Mouse (Mus musculus) adrenal gland, postnatal 25 days (tissue): ENCODE measurements around the gene Rad51b. TPM values are rescaled to one million over a fixed set of nuclear protein-coding genes. Genes with fewer than 3 reads are reported as not detected.

Experiments used
- DNase-seq: peaks from one replicate; pipeline ENCODE4 v3.0.0; 2021; ENCODE audit warnings: mixed read lengths
- total RNA-seq: library from RNA; stranded (reverse); gene quantifications from 2 replicates; pipeline ENCODE4 v1.2.3, GENCODE M21; 2021

Rad51b gene
- total RNA-seq, 1 experiment from 2014 or later, result 1.3 TPM

DNA sequence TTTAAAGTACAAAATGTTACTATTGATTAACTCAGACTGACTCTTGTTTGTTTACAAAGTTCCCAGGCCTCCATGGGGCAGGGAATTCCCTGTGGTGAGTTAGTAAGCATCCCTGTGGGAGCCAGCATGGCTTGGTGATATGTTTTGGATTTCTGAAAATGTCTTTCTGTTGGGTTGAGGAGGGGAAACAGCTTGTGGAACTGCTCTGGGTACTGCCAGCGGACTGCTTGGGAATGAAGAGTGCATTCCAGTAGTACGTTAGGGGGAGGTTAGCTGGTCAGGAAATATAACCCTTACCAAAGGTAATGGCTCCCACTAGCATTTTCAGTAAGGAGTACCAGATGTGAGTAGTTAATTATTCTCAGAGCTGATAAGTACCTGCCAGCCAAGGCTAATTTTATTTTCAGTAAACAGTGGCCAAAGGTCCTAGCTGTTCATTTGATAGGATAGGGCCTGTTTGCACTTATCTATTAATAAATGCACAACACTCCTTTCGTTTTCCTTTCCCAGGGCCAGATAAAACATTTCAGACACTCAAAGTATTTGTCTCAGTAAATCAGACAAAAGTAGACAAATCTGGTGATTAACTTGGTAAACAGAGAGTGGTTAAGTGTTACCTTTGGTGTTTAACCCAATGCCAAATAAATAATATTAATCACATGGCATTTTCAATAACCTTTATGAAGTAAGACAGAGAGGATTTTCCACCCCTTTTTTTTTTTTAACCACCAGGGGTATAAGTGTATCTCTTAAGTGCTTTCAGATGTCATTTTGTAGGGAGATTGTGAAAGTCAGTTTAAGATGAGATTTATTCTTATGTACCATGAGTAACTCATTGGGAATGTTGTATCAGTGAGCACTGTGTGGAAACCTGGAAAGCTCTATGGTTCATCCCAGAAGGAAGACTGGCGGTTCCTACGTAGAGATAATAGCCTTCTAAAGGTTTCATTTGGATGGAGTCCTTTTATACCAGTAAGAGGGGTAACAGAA is 235.0 kb downstream of the Rad51b start:
- no peak for DNase-seq

DNA sequence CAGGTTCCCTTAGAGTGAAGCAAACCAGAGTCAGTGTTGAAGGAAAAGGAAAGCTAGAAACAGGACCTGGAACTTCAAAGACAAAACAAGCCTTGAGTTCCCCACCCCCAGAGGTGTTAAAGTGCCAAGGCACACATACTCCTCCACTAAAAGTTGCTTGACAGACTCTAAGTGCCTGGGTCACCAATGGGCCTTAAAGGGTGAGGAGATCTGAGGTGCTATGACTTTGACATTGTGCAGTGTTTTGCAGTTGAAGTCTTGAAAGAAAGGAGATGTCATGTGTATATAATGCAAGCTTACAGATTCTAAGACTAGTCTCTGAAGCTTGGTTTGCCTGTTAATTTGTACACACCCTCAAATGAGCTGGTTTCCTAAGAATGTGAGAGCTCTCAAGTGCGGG is 237.7 kb downstream of the Rad51b start:
- no peak for DNase-seq

DNA sequence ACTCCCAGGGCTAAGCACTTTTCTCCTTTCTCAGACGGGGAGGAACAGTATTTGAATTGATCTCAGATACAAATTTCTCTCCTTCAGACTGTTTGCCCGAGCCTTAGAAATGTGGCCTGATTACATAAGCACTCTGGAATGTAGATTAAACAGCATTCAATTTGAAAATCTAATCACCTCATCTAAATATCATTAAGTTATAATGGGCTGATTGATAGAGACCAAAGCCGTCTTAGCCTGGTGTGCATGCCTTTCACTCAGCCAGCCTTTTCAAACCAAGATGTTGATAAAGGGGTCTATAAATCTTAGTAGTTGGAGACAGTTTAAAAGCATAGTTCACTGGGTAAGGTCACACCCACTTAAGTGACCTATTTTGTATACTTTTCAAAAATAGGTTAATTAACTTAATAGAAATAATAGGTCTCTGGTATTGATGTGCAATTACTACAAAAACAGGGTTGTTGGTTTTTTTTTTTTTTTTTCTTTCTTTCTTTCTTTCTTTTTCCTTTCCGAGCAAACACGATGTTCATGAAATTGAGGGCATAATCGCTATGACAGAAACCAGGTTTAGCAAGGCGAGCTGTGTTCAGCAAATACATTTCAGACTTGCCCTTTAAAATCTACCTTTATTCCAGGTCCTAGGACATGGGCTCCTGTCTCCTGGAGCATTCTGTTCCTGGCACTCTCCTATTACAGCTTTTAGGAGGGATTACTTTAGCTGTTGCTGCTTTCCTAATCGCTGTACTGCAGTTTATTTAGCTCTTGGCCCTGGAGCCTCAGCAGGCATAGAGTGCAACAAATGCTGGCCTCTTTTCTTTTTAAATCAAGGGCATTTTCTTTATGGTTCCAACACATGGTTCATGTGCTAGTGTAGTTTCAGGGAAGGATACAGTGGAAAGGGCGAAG is 238.7 kb downstream of the Rad51b start:
- DNase-seq, result no peak

DNA sequence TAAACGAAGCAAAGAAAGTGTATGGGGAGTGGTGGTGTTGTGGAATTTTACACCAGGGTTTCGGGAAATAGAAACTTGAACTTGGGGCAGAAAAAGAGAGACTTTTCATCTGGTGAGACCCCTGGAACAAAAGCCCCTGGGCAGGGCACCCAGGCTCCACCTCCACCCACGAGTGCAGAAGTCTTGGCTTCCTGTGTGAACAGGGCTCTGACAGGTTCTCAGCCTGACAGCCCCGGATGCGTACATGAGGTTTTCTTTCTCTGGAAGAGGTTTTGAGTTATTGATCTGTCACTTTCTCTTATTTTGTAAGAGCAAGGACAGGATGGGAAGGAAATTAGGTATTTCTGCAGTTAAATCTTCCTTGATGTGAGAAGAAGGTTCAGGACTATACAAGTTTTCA is 243.1 kb downstream of the Rad51b start:
- no peak for DNase-seq

DNA sequence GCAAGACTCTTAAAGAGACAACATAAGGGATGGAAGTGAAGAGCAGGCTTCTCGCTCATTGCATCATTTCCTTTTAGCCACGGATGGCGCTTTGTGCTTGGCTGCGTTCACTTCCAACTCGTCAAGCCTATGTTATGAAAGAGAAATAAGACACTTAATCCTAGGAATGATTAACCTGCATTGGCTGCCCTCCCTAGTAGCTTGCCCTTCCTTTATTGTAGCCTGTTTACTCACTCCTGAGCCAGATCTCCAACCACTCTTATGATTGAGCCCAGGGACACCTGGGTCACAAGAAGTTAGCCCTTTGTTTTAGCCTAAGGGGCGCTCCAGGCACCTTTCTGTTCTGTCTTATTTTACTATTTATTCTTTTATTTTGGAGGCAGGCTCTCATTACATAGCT is 244.5 kb downstream of the Rad51b start:
- DNase-seq, result no peak

DNA sequence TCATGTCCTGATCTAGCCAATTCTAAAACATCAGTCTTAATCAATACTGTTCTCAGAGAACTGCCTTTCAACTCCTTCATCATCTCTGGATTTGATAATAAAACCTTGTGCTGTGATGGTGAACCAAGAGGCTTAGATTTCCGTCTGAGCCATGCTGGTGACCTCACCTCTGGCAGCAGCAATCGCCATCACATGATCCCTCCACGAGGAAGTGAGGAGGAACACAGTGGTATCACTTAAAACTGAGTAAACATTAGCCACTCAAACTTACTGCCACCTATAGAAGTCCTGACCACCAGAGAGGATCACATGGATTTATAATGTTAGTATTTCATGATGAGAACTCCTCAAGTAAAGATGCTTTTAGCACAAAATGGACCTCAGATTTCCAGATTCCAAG is 248.0 kb downstream of the Rad51b start:
- DNase-seq, result no peak

DNA sequence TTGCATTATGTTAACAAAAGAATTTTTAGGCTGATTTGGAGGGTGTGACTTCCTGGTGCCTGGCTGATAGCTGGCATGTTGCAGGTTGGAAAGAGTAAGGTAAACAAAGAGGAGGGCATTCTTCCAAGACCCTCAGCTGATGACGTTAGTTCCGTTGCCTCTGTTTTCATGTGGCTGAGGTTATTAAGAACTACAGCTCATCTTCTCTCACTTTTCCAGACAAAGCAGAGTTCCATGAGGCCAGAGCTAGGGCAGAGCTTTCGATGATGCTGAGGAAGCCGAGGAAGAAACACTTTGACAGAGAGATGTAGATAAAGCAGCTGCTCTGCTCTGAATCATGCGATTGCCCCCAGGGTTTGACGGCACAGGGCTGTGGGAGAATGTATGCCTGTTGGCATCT is 250.5 kb downstream of the Rad51b start:
- DNase-seq, result no peak

DNA sequence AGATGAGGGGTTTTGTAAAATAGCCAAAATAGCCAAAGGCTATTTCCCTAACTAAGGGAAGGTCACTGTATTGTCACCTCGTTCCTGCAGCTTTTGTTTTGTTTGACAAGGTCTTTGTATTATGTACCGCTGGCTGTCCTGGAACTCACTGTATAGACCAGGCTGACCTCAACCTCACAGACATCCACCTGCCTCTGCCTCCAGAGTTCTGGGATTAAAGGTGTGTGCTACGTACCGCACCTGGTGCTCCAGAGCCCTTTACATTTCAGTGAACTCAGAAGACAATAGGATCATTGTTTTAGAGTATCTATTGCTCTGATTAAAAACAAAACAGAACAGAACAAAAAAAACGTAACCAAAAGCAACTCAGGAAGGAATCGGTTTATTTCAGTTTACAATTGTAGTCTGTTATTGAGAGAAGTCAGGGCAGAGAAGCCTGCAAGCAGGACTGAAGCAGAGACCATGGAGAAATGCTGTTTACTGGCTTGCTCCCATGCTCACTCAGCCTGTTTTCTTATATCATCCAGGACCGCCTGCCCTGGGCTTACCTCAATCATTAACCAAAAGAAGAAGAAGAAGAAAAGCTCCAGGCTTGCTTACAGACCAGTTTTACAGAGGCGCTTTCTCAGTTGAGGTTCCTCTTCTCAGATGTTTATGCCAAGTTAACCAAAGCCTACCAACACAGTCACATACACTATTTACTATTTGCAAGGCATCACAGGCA is 251.7 kb downstream of the Rad51b start:
- no peak for DNase-seq

DNA sequence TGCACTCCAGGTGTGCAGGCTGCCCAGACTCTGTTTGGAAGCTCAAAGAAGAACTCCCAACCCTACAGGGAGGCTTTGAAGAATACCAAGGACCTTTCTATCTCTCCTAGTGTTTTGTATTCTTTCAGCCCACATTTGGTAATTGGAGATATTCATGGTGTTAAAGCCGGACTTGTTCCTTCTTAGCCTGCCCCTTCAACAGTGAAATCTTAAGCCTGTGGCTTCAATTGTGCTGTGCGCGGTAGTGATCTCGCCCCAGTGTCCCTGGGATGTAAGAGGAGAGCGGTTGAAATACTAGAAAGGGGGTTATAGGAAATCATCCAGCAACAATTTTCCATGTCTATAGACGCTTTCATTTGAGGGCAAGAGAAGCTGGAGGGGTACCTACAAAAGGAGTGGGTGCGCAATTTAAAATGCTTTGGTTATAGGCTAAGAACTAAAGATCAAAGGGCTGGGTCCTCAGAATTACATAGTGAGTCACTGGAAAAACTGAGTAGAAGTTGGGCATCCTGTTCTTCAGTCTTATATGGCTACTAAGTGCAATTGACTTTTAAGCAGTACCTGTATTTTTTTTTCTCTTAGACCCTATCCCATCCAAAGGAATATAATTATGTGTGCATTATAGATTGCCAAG is 253.1 kb downstream of the Rad51b start:
- DNase-seq, result no peak

DNA sequence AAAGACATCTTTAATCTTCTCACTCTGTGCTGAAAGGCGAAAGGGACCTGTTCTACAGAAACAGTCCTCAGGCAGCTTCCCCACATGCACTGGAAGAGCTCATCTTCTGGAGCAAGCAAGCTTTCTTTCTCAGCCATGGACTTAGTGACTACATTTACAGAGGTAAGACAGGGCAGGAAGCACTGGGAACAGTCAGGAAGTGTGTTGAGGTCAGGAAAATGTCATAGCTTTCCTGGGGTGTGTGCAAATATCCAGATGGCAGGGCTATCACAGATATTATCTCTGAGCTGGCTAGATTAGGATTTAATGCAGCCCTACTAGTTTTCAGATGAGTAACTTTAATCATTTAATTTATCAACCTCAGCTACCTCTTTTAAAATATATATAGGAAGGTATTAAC is 254.2 kb downstream of the Rad51b start:
- no peak for DNase-seq

DNA sequence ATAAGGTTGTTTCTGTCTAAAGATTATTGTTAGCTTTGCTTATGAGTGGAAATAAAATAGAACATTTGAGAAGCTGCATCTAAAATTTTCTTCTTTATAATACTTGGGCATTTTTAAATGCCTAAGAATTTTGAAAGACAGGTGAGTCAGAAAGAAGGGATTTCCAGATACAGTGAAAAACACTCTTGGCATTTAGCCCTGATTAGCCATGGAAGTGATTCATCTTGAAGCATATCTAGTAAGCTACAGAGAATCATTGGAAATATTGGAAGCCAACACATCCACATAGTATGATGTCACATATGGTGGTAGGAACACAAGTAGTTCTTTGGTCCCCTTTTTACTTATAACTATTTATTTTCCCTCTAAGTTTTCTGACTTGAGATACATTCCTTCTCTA is 256.0 kb downstream of the Rad51b start:
- no peak for DNase-seq

DNA sequence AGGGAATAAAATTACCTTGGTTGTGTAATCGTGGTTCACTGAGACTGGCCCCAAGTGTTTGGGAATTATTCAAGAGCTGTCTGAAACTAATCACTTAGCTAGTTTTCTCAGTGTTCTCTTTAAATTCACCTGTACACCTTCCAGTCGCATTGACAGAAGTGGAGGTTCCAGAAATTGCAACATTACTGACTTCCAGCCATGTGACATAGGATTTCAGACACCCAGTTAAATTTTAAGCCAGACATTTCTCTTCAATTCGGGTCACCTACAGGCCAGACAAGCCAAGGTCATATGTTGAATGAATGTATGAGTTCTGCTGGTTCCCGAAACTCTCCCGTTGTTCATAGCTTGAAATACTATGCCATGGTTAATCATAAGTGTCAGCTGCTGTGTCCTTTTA is 260.8 kb downstream of the Rad51b start:
- DNase-seq, result no peak

DNA sequence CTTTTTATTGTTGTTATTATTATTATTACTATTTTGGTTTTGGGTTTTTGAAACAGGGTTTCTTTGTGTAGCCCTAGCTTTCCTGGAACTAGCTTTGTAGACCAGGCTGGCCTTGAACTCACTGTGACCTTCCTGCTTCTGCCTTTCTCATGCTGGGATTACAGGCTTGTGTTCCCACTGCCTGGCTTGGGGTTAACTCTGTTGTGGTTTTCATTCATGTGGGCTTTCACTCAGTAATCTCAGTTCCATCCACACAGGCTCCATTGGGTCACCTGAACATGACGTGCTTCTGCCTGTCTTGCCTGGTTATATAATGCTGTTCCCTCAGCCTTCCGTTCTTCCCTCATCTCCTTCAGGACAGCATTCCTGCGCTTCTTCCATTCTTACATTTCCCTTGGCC is 261.6 kb downstream of the Rad51b start:
- no peak for DNase-seq

DNA sequence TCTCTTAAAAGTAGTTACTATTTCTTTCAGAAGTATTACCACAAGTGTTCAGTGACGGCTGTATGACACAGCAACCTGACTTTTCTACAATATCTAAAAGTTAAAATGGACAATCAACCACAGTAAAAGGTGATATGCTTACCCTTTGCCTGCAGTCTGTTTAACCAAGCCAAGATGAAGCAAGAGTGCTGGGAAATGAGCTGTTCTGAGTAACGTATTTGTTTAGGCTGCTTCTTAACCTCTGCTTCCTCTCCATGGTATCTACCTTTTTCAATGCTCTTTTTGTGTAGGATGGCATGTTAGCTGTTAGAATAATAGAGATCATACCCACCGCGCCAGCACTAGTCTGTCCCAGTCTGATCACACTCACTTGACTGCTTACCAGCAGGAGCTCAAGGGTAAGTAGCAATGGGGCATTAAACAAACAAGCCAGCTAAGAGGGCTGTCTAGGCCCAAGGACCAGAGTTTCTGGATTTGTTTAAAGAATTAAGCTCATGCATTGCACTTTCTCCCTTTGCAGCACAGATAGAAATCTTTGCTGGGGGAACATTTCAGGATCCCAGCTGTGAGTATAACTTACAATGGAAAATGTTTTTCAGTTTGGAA is 262.4 kb downstream of the Rad51b start:
- DNase-seq, result no peak

DNA sequence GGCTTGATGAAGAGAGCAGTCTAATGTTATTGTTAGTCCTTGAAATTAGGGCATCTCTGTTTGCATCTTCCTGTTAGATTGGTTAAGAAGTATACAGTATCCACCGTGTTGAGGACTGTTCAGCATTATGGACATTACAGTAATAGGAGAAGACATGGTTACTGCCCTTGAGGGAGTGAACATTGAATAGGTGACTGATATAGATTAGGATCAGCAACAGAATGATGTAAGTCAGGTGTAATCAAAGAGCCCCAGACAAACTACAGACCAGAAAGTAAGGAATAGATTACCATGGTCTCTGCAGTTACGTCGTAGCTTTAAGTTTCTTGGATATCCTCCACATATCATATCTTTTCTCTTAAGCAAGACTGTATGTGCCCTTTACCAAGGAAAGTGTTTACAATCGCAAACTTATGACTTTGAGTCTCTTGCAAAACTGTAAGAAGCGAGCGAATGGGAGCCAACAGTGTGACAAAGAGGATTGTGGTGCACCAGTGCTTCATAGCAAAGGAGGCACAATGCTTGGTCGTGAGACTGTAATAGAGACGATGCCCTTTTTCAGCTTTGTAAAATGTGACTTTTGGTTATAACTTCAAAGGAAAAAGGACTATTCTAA is 263.1 kb downstream of the Rad51b start:
- DNase-seq, result no peak

DNA sequence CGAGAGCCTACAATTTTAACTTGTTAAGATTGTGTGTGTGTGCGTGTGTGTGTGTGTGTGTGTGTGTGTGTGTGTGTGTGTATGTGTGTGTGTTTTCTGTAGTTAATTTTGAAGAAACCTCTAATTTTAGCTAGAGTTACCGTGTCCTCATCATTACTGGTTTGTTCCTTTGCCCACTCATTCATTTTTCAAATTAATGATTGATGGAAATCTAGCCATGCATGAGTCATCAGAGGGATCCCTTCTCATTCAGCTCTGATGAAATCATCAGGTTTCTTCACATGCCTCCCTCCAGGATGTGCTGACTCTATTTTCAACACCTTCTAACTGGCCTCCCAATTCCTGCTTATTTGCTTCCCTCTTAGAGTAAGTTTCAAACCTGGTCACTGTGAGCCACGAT is 263.8 kb downstream of the Rad51b start:
- DNase-seq, result no peak

DNA sequence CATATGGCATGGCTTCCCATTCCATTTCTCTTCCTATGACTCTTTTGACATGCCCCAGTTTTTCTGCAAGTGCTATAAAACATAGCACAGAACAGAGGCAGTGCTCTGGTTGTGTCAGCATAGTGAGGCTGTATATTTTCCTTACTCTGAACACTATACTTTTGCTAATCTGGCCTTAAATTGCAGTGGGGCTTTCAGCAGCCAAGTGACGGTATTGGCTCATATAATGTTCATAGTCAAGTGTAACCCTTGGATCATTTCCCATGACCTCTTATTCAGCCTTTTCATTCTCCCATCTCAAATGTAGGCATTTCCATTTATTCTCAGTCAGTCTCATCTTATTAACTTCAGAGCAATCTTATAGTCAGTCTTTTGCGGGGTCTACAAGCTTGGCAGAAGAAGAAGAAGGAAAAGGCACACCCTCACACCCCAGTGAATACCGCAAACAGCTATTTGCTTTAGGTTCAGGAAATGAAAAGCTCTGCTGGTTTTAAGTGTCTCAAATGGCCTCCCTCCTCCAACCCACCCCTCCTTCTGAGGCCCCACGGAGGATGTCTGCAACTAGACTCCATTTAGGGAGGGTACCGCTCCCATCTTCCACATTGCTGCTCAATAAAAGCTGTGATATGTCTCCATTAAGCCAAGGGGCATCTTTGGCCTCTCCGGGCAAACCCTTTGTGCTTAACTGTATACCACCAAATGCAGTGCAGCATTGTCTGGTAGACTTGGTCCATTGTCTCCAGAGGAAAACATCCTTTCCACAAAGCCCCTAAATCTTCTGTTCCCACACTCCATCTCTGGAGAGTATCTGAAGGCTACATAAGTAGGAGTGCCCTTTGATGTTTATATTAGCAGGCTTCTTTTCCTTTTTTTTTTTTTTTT is 277.3 kb downstream of the Rad51b start:
- DNase-seq, result no peak

DNA sequence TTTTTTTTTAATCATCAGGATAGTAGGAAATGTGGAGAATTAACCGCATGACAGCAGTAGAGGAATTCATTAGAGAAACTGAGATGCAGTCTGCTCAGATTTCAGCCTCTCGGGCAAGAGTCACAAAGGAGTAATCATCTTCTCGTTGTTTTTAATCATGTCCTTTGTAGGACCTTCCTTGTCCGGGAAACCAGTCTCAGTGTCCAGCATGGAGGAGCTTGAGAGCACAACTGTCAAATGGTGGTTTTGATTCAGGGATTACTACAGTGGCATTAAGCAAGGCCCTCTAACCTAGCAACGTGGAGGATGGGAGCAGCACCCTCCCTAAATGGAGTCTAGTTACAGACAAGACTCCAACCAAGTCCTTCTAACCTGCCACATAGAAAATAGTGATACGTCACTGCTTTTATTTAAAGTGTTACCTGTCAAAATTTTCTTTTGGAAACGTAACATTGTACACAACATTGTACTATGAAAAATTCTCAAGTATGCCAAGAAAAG is 278.0 kb downstream of the Rad51b start:
- DNase-seq, result no peak

DNA sequence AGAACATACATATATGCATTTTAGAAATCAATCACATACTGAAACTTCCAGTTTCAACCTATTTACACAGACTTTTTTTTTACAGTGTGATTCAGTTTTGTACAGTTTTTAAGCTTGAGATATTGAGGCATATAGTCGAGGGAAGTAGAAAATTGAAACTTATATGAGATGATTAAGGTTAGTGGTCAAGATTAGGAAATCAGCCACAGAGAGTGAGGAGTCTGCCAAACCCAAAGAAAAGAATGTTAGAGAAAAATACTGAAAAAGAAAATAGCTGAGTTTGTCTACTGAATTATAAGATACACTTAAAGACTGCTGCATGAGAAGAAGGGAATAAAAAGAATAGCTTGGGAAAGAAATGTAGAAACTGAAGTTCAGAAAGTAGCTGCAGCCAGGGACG is 280.4 kb downstream of the Rad51b start:
- DNase-seq, result no peak
